Mouse (Mus musculus): ENCODE data around the gene Rere. TPM values are rescaled to one million over a fixed set of nuclear protein-coding genes. Genes with fewer than 3 reads are reported as not detected.

Gene Rere
- polyA plus RNA-seq, 1 experiment, result 26.2 TPM

GRCm38 (mm10) chr4:150361986-150362691 is 80.7 kb downstream of the Rere start:
- TF ChIP-seq POLR2A (IDR thresholded peaks at IDR 0.05; ENCODE audit: control insufficient read depth, low read depth, low read length) (no peak), CTCF (IDR thresholded peaks at IDR 0.05; ENCODE audit: control insufficient read depth, insufficient read depth, insufficient replicate concordance, low read depth, low read length) (no peak)
- Histone ChIP-seq H3K4me3 (ENCODE audit: control insufficient read depth, low read depth, low read length) (no peak overlapping the region), H3K4me1 (ENCODE audit: control insufficient read depth, insufficient read depth, low read length) (no peaks in the 10 kb centered on the region), H3K36me3 (ENCODE audit: control insufficient read depth, insufficient read depth, low read length) (no peaks in the 10 kb centered on the region), H3K27me3 (ENCODE audit: control insufficient read depth, insufficient read depth, low read length) (no peaks in the 10 kb centered on the region), H3K27ac (ENCODE audit: control insufficient read depth, insufficient read depth, low read depth, low read length) (no peak overlapping the region)

DNA sequence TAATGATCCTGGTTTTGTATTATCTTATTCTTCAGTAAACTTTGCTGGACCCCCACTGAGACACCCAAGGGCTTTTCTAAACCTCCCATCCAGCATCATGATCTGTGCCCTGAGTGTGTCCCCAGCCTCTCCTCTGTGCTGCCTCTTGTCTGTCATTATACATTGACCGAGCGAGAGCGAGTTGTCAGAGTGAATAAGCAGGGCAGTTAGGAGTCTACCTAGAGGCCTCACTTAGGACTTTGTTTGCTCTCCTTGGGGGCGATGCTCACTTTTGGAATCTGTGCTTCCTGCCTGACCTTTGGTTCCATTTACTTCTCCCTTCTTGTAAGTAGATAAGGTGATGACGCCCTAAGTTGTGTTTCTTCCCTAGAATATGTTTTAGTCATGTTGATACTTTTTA is 81.4 kb downstream of the Rere start:
- TF ChIP-seq CTCF (IDR thresholded peaks at IDR 0.05; ENCODE audit: control insufficient read depth, insufficient read depth, insufficient replicate concordance, low read depth, low read length) (no peak), POLR2A (IDR thresholded peaks at IDR 0.05; ENCODE audit: control insufficient read depth, low read depth, low read length) (no peak)
- Histone ChIP-seq H3K4me1 (ENCODE audit: control insufficient read depth, insufficient read depth, low read length) (no peaks in the 10 kb centered on the region), H3K27me3 (ENCODE audit: control insufficient read depth, insufficient read depth, low read length) (no peaks in the 10 kb centered on the region), H3K36me3 (ENCODE audit: control insufficient read depth, insufficient read depth, low read length) (no peaks in the 10 kb centered on the region), H3K4me3 (ENCODE audit: control insufficient read depth, low read depth, low read length) (no peak overlapping the region), H3K27ac (ENCODE audit: control insufficient read depth, insufficient read depth, low read depth, low read length) (no peak overlapping the region; the same call in 1 of the 2 replicates)

- Histone ChIP-seq H3K27me3 (ENCODE audit: control insufficient read depth, insufficient read depth, low read length) (no peaks in the 10 kb centered on the region), H3K36me3 (ENCODE audit: control insufficient read depth, insufficient read depth, low read length) (no peaks in the 10 kb centered on the region), H3K4me3 (ENCODE audit: control insufficient read depth, low read depth, low read length) (no peak overlapping the region), H3K4me1 (ENCODE audit: control insufficient read depth, insufficient read depth, low read length) (no peaks in the 10 kb centered on the region), H3K27ac (ENCODE audit: control insufficient read depth, insufficient read depth, low read depth, low read length) (no peak overlapping the region)
- TF ChIP-seq CTCF (IDR thresholded peaks at IDR 0.05; ENCODE audit: control insufficient read depth, insufficient read depth, insufficient replicate concordance, low read depth, low read length) (no peak), POLR2A (IDR thresholded peaks at IDR 0.05; ENCODE audit: control insufficient read depth, low read depth, low read length) (no peak)
Measured at GRCm38 (mm10) chr4:150364786-150365185, 83.3 kb downstream of the Rere start.

DNA sequence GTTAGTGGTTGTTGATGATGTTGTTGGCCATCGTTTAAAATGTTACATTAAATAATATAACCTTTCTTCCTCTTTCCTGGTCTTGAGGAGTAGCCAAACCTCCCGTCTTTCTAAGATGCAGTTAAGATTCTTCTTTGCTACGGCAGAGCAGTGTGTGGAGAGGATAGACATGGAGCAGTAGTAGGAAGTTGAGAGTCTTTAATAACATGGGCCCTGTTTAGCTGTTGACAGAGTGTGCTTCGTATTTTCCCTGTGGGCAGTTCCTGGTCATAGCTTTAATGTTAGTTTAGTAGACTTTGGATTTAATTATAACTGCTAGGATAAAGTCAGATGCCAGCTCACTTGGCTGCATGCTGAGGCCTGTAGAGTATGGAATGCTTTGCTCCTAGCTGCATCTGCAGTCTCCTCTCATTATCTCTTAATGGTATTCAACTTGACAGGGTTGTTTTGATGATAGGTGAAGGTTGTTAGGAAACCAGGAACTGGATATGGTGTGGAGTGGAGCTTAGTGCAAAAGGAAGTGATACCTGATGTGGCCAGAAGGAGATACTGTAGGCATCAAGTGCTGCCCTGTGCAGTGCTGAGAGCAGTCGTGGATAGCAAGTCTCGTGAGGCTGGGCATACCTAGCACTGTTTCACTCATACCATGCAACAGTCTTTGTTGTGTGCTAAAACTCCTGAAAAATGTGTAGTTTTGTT is 85.2 kb downstream of the Rere start:
- H3K27me3 ChIP-seq (ENCODE audit: control insufficient read depth, insufficient read depth, low read length), result no peaks in the 10 kb centered on the region
- no peak for TF ChIP-seq POLR2A (IDR thresholded peaks at IDR 0.05; ENCODE audit: control insufficient read depth, low read depth, low read length)
- no peaks in the 10 kb centered on the region for H3K36me3 ChIP-seq (ENCODE audit: control insufficient read depth, insufficient read depth, low read length)
- peaks cover 4% of the 10 kb centered on the region for H3K4me1 ChIP-seq (ENCODE audit: control insufficient read depth, insufficient read depth, low read length)
- H3K27ac ChIP-seq (ENCODE audit: control insufficient read depth, insufficient read depth, low read depth, low read length), result no peak overlapping the region
- H3K4me3 ChIP-seq (ENCODE audit: control insufficient read depth, low read depth, low read length), result no peak overlapping the region

DNA sequence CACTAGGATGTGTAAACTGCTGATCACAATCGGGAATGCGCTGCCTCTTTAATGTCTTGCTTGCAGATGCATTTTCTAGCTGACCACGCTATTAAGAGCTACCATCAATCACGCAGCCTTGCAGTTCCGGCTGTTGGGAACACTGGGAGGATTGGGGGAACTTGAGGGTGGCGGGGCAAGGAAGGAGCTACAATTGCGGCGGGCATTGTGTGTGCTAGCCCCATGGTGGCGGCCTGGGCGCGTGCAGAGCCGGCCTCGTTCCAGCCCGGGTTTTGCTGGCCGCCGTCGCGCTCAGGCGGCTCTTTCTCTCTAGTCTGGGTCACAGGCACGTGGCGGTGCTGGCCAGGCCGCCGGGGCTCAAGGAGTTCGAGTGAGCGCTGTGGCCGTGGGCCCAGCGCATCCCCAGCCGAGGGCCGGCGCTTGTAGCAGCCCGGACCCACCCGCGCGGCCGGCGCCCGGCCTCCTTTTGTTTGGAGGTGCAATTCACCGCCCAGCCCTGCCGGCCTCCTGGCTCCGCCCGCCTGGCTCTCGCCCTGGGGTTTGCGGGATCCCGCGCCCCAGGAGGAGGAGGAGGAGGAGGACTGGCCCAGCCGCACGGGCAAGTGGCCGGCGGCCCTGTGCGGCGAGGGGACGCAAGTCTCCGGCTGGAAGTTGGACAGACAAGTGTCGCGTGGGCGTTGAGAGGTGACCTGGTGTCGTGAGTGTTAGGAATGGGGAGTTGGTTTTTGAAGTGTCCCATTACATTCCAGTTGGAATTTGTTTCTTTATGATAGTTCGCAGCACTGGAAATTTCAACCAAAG is 90.3 kb downstream of the Rere start:
- peaks cover 10% of the 10 kb centered on the region for H3K4me1 ChIP-seq (ENCODE audit: control insufficient read depth, insufficient read depth, low read length)
- H3K36me3 ChIP-seq (ENCODE audit: control insufficient read depth, insufficient read depth, low read length), result no peaks in the 10 kb centered on the region

GRCm38 (mm10) chr4:150372631-150373041 is 91.2 kb downstream of the Rere start:
- TF ChIP-seq CTCF (IDR thresholded peaks at IDR 0.05; ENCODE audit: control insufficient read depth, insufficient read depth, insufficient replicate concordance, low read depth, low read length) (no peak), POLR2A (IDR thresholded peaks at IDR 0.05; ENCODE audit: control insufficient read depth, low read depth, low read length) (no peak)
- Histone ChIP-seq H3K27me3 (ENCODE audit: control insufficient read depth, insufficient read depth, low read length) (no peaks in the 10 kb centered on the region), H3K4me3 (ENCODE audit: control insufficient read depth, low read depth, low read length) (no peak overlapping the region), H3K36me3 (ENCODE audit: control insufficient read depth, insufficient read depth, low read length) (no peaks in the 10 kb centered on the region), H3K4me1 (ENCODE audit: control insufficient read depth, insufficient read depth, low read length) (peaks cover 10% of the 10 kb centered on the region), H3K27ac (ENCODE audit: control insufficient read depth, insufficient read depth, low read depth, low read length) (no peak overlapping the region)

More for the DNA sequence above, 90.3 kb downstream of the Rere start:
- peak; percentile 33; the same call in 1 of the 2 replicates for TF ChIP-seq POLR2A (IDR thresholded peaks at IDR 0.05; ENCODE audit: control insufficient read depth, low read depth, low read length)
- no peak for TF ChIP-seq CTCF (IDR thresholded peaks at IDR 0.05; ENCODE audit: control insufficient read depth, insufficient read depth, insufficient replicate concordance, low read depth, low read length)
- Histone ChIP-seq H3K27ac (ENCODE audit: control insufficient read depth, insufficient read depth, low read depth, low read length) (peak overlapping the region; percentile 44; the same call in 1 of the 2 replicates), H3K27me3 (ENCODE audit: control insufficient read depth, insufficient read depth, low read length) (no peaks in the 10 kb centered on the region), H3K4me3 (ENCODE audit: control insufficient read depth, low read depth, low read length) (peak overlapping the region; percentile 73)
